Mouse (Mus musculus) MEL (cell line): ENCODE results near the gene Pcbp3. TPM values are rescaled to one million over a fixed set of nuclear protein-coding genes. Genes with fewer than 3 reads are reported as not detected.

Experiments used
- DNase-seq: peaks from one replicate; pipeline ENCODE4 v3.0.0; 2011; ENCODE audit warnings: low read depth, low spot score
- H3K27ac ChIP-seq: 2 replicates; pipeline ENCODE4 v1.5.1; 2012; ENCODE audit warnings: low read depth, mild to moderate bottlenecking, control low read depth, low read length, moderate library complexity; ENCODE audit not compliant: control insufficient read depth
- H3K27me3 ChIP-seq, 2 experiments: fragments of 150-350 bp in 1 of 2; sonication (generic) in 1 of 2; 2 replicates each; pipeline ENCODE4 v1.6.1; 2012; ENCODE audit warnings: low read length in 2 of 2, mild to moderate bottlenecking in 2 of 2, improper control_type of control experiment in 1 of 2, moderate library complexity in 1 of 2; ENCODE audit not compliant: insufficient read depth in 2 of 2, control insufficient read depth in 1 of 2
- H3K36me3 ChIP-seq, 2 experiments: 2 replicates each; pipeline ENCODE4 v1.6.1; 2012 to 2014; ENCODE audit warnings: low read length in 2 of 2, improper control_type of control experiment in 1 of 2, inconsistent platforms in 1 of 2, mild to moderate bottlenecking in 1 of 2; ENCODE audit not compliant: insufficient read depth in 2 of 2, control insufficient read depth in 1 of 2
- H3K4me1 ChIP-seq, 2 experiments: fragments of 150-350 bp in 1 of 2; sonication (generic) in 1 of 2; 2 replicates each; pipeline ENCODE4 v1.6.1; 2012; ENCODE audit warnings: low read length in 2 of 2, improper control_type of control experiment in 1 of 2, mild to moderate bottlenecking in 1 of 2; ENCODE audit not compliant: insufficient read depth in 2 of 2, control insufficient read depth in 1 of 2
- H3K4me3 ChIP-seq, 2 experiments: fragments of 150-350 bp in 1 of 2; sonication (generic) in 1 of 2; 2 replicates each; pipeline ENCODE4 v1.5.1; 2012; ENCODE audit warnings: low read depth in 2 of 2, low read length in 2 of 2, mild to moderate bottlenecking in 2 of 2, moderate library complexity in 2 of 2, control low read depth in 1 of 2, improper control_type of control experiment in 1 of 2; ENCODE audit not compliant: control insufficient read depth in 1 of 2, insufficient read depth in 1 of 2
- H3K79me2 ChIP-seq: 2 replicates; pipeline ENCODE4 v1.6.1; 2012; ENCODE audit warnings: mild to moderate bottlenecking, low read length, moderate library complexity; ENCODE audit not compliant: control insufficient read depth, poor library complexity, insufficient read depth
- H3K9ac ChIP-seq: 2 replicates; pipeline ENCODE4 v1.6.1; 2012; ENCODE audit warnings: low read depth, mild to moderate bottlenecking, control low read depth, low read length, moderate library complexity; ENCODE audit not compliant: control insufficient read depth, poor library complexity, severe bottlenecking
- H3K9me3 ChIP-seq: fragments of 150-350 bp; sonication (generic); replicated peaks from 2 replicates; pipeline ENCODE4 v1.6.1; 2012; ENCODE audit warnings: mild to moderate bottlenecking, low read length, improper control_type of control experiment, moderate library complexity; ENCODE audit not compliant: insufficient read depth
- CHD1 ChIP-seq: IDR thresholded peaks from 2 replicates; pipeline ENCODE4 v1.6.1; 2012; ENCODE audit warnings: low read depth, mild to moderate bottlenecking, inconsistent platforms, low read length, improper control_type of control experiment
- EP300 ChIP-seq, 2 experiments: IDR thresholded peaks; 2 replicates each; pipeline ENCODE4 v1.6.1; 2011; ENCODE audit warnings: improper control_type of control experiment in 2 of 2, low read length in 2 of 2, low read depth in 1 of 2, mild to moderate bottlenecking in 1 of 2
- ETS1 ChIP-seq: IDR thresholded peaks from 2 replicates; pipeline ENCODE4 v1.6.1; 2012; ENCODE audit warnings: low read depth, mild to moderate bottlenecking, inconsistent platforms, low read length, improper control_type of control experiment, moderate library complexity
- GATA1 ChIP-seq: IDR thresholded peaks from 2 replicates; pipeline ENCODE4 v1.6.1; 2011; ENCODE audit warnings: low read depth, low read length, improper control_type of control experiment
- HCFC1 ChIP-seq: IDR thresholded peaks from 2 replicates; pipeline ENCODE4 v1.6.1; 2012; ENCODE audit warnings: low read depth, mild to moderate bottlenecking, inconsistent platforms, low read length, improper control_type of control experiment, moderate library complexity
- MAFK ChIP-seq: IDR thresholded peaks from 2 replicates; pipeline ENCODE4 v1.6.1; 2011; ENCODE audit warnings: low read depth, mild to moderate bottlenecking, low read length, improper control_type of control experiment, borderline replicate concordance
- MXI1 ChIP-seq: IDR thresholded peaks from 2 replicates; pipeline ENCODE4 v1.6.1; 2011; ENCODE audit warnings: mild to moderate bottlenecking, low read depth, low read length, improper control_type of control experiment
- MYC ChIP-seq: IDR thresholded peaks from 2 replicates; pipeline ENCODE4 v1.6.1; 2011; ENCODE audit warnings: low read depth, mild to moderate bottlenecking, low read length, improper control_type of control experiment, moderate library complexity
- POLR2AphosphoS5 ChIP-seq: IDR thresholded peaks from 2 replicates; pipeline ENCODE4 v1.6.1; 2012; ENCODE audit warnings: low read depth, borderline replicate concordance, mild to moderate bottlenecking, inconsistent platforms, low read length, moderate library complexity, mixed read lengths
- RAD21 ChIP-seq: IDR thresholded peaks from 2 replicates; pipeline ENCODE4 v1.6.1; 2011; ENCODE audit warnings: mild to moderate bottlenecking, low read depth, low read length, improper control_type of control experiment
- TAL1 ChIP-seq: IDR thresholded peaks from 2 replicates; pipeline ENCODE4 v1.6.1; 2012; ENCODE audit warnings: mild to moderate bottlenecking, inconsistent platforms, low read length, moderate library complexity, mixed read lengths
- TBP ChIP-seq: IDR thresholded peaks from 2 replicates; pipeline ENCODE4 v1.8.0; 2011; ENCODE audit warnings: low read depth, low read length, improper control_type of control experiment
- USF1 ChIP-seq: IDR thresholded peaks from 2 replicates; pipeline ENCODE4 v1.6.1; 2014; ENCODE audit warnings: low read depth, mild to moderate bottlenecking, inconsistent platforms, low read length, improper control_type of control experiment, moderate library complexity
- ZMIZ1 ChIP-seq: IDR thresholded peaks from 2 replicates; pipeline ENCODE4 v1.6.1; 2012; ENCODE audit warnings: low read depth, mild to moderate bottlenecking, inconsistent platforms, low read length, improper control_type of control experiment, moderate library complexity
- polyA plus RNA-seq, 2 experiments: library from polyadenylated mRNA; stranded (reverse) in 1 of 2; unstranded in 1 of 2; fragments of >175 nt in 1 of 2; fragments of >200 nt in 1 of 2; gene quantifications; 2 replicates each; pipeline versions ENCODE4 v1.2.1 to v1.2.4; 2012; ENCODE audit warnings: low replicate concordance in 2 of 2, low read depth in 1 of 2; ENCODE audit not compliant: insufficient read length in 2 of 2, insufficient read depth in 1 of 2, missing spikeins in 1 of 2
- total RNA-seq: library from RNA; depleted of rRNA; stranded (reverse); fragments of 300-350 nt; gene quantifications from 2 replicates; pipeline ENCODE4 v1.2.3, GENCODE M21; 2012

Gene Pcbp3
- total and polyA plus RNA-seq, 3 experiments: 1.1 to 3.3 TPM; not detected in 1

GRCm38 (mm10) chr10:76905935-76906341 lies 55.7 kb downstream of the Pcbp3 start (continued):
- TF ChIP-seq CHD1: 0 out of 2 replicates have a peak, but pooled peaks have one; percentile 65

- peaks cover 8 to 36% of the 10 kb centered on the region in 2 experiments for H3K4me1 ChIP-seq
- peaks cover 0 to 28% of the 10 kb centered on the region in 2 experiments; a peak in 2 of 4 replicates for H3K36me3 ChIP-seq
- no peaks in the 10 kb centered on the region for H3K79me2 ChIP-seq
- no peak overlapping the region for H3K9ac ChIP-seq
- H3K4me3 ChIP-seq: no peak overlapping the region
- TF ChIP-seq GATA1 (no peak), CHD1 (no peak), MAFK (no peak), USF1 (no peak), MXI1 (no peak), RAD21 (no peak)
- no peaks in the 10 kb centered on the region for H3K9me3 ChIP-seq
- no peak overlapping the region for H3K27ac ChIP-seq
- DNase-seq: peak; percentile 11
- no peaks in the 10 kb centered on the region for H3K27me3 ChIP-seq
Measured at GRCm38 (mm10) chr10:76903694-76904093, 58.0 kb downstream of the Pcbp3 start.

GRCm38 (mm10) chr10:76903099-76903498 lies 58.6 kb downstream of the Pcbp3 start:
- TF ChIP-seq ZMIZ1 (no peak), ETS1 (no peak), POLR2AphosphoS5 (no peak), MYC (no peak), TBP (no peak)
- no peak overlapping the region for H3K27ac ChIP-seq
- H3K9me3 ChIP-seq: no peaks in the 10 kb centered on the region
- no peaks in the 10 kb centered on the region for H3K79me2 ChIP-seq
- no peak overlapping the region for H3K9ac ChIP-seq
- no peaks in the 10 kb centered on the region for H3K27me3 ChIP-seq
- peaks cover 0 to 28% of the 10 kb centered on the region in 2 experiments; a peak in 2 of 4 replicates for H3K36me3 ChIP-seq
- H3K4me1 ChIP-seq: peaks cover 8 to 36% of the 10 kb centered on the region in 2 experiments
- H3K4me3 ChIP-seq: no peak overlapping the region
- DNase-seq: peak; percentile 8

GRCm38 (mm10) chr10:76902588-76902987 lies 59.1 kb downstream of the Pcbp3 start:
- H3K9ac ChIP-seq: no peak overlapping the region
- TF ChIP-seq HCFC1 (no peak), GATA1 (no peak), EP300 (IDR thresholded peaks at IDR 0.05; ENCODE audit: low read depth in 1 of 2, low read length in 2 of 2) (no peak), TAL1 (no peak)
- H3K27me3 ChIP-seq: no peaks in the 10 kb centered on the region
- H3K79me2 ChIP-seq: no peaks in the 10 kb centered on the region
- H3K4me3 ChIP-seq: no peak overlapping the region
- peaks cover 0 to 28% of the 10 kb centered on the region in 2 experiments; a peak in 2 of 4 replicates for H3K36me3 ChIP-seq
- H3K27ac ChIP-seq: no peak overlapping the region
- no peaks in the 10 kb centered on the region for H3K9me3 ChIP-seq
- H3K4me1 ChIP-seq: peaks cover 8 to 33% of the 10 kb centered on the region in 2 experiments
- DNase-seq: peak; percentile 8
